Mouse (Mus musculus): ENCODE data around the gene Abcc5. TPM values are rescaled to one million over a fixed set of nuclear protein-coding genes. Genes with fewer than 3 reads are reported as not detected.

The Abcc5 gene
- polyA plus RNA-seq, 1 experiment from 2014 or later: 154 TPM

DNA sequence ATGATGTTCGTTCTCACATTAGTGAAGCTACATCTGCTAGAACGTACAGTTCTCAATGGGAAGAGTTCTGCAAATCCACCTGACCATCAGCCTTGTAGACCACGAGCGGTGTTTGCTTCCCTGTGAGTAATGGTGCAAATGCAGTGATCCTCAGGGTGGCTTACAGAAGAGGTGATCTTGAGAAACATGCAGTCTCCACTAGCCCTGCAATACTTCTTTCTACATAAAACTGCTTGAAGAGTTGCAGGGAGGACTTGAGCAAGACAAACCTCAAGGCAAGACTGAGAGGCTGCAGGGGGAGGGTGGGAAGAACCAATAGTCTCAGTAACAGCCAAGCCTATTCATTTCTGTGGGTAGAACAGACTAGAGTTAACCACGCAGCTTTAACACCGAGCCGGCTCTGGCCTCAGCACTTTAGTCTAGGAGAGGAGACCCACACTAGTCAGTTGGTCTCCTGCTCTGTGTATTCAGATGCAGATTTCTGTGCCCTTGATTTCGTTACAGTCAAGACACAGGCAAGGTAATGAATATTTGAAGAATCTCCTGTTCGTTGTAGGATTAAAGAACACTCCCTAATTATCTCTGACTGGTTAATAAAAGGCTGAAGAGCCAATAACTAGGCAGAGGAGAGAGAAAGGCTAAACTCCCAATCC lies 66.4 kb downstream of the Abcc5 start:
- Histone ChIP-seq H3K36me3 (ENCODE audit: control insufficient read depth, insufficient read depth, low read length) (peaks cover 89% of the 10 kb centered on the region), H3K4me2 (ENCODE audit: low read length) (no peak overlapping the region), H3K27me3 (ENCODE audit: control insufficient read depth, insufficient read depth, low read length) (no peaks in the 10 kb centered on the region), H3K4me3 (replicated peaks; ENCODE audit: low read depth, low read length) (no peak overlapping the region), H3K27ac (replicated peaks; ENCODE audit: low read depth, low read length) (no peak overlapping the region), H3K9me3 (ENCODE audit: control insufficient read depth, low read length) (no peaks in the 10 kb centered on the region), H3K4me1 (ENCODE audit: control insufficient read depth, insufficient read depth, low read length) (no peaks in the 10 kb centered on the region), H3K9ac (replicated peaks; ENCODE audit: low read length) (no peak overlapping the region)
- 86% methylated on average over 9 of the region's 9 CpGs for WGBS
- DNase-seq (no peak), ATAC-seq (ENCODE audit: low FRiP score, low TSS enrichment) (no peak)

DNA sequence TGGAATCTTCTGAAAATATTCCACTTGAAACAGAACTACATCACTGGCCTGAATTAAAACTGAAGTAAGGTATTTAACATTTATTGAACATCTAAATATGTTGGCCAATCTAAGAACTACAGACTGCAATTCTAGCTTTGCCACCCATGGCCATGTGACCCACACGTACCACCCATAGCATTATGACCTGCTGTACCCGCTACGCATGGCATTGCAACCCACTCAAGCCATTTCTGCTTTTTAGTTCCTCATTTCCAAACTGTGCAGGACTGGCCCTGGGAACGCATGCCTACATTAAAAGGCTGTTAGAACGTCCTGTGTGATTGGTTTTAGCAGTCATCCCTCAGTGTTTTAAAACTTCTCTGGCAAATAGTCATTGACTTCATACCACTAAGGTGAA lies 68.4 kb downstream of the Abcc5 start:
- WGBS: 96% methylated on average over 5 of the region's 5 CpGs
- Histone ChIP-seq H3K9me3 (ENCODE audit: control insufficient read depth, low read length) (no peaks in the 10 kb centered on the region), H3K4me2 (ENCODE audit: low read length) (no peak overlapping the region), H3K27me3 (ENCODE audit: control insufficient read depth, insufficient read depth, low read length) (no peaks in the 10 kb centered on the region), H3K4me3 (replicated peaks; ENCODE audit: low read depth, low read length) (no peak overlapping the region), H3K4me1 (ENCODE audit: control insufficient read depth, insufficient read depth, low read length) (no peaks in the 10 kb centered on the region), H3K9ac (replicated peaks; ENCODE audit: low read length) (no peak overlapping the region), H3K36me3 (ENCODE audit: control insufficient read depth, insufficient read depth, low read length) (peaks cover 83% of the 10 kb centered on the region), H3K27ac (replicated peaks; ENCODE audit: low read depth, low read length) (no peak overlapping the region)
- ATAC-seq (ENCODE audit: low FRiP score, low TSS enrichment) (no peak), DNase-seq (no peak)

DNA sequence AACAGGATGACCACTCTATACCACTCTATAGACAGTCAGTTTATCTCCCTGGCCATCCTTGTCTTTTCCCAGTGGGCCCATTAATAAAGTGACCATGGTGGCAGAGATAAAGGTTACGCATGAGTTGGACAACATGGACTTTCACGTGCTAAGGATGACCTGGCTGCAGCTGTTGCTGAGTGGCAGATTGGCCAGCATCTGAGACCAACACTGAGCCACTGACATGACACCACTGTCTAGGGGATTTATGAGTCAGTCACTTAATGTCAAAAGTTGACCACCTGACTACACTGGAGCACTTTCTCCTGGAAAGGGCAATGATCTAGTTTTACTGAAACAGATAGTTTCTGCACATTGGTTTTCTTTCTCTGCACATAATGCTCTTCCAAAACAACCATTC lies 71.4 kb downstream of the Abcc5 start:
- Histone ChIP-seq H3K36me3 (ENCODE audit: control insufficient read depth, insufficient read depth, low read length) (peaks cover 77% of the 10 kb centered on the region), H3K4me1 (ENCODE audit: control insufficient read depth, insufficient read depth, low read length) (no peaks in the 10 kb centered on the region), H3K4me2 (ENCODE audit: low read length) (no peak overlapping the region)

DNA sequence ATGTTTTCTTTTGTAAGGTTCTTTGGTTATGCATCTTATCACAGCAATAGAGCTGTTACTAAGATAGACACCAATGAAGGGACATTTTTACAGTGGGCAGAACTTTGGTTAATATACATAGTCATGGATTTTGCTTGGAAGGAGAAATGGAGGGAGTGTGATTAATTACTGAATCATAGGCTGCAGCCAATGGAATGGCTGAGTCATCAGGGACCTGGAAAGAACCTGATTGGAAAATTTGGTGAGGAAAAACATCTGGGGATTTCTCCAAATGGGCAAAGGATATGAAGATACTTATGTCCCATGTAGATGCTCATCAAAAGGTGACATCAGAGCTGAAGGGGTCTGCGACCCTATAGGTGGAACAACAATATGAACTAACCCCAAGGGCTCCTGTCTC lies 72.2 kb downstream of the Abcc5 start:
- H3K9ac ChIP-seq (replicated peaks; ENCODE audit: low read length): no peak overlapping the region
- 86% methylated on average over 1 of the region's 1 CpGs for WGBS
- ATAC-seq (ENCODE audit: low FRiP score, low TSS enrichment): no peak
- no peak overlapping the region for H3K27ac ChIP-seq (replicated peaks; ENCODE audit: low read depth, low read length)
- H3K4me1 ChIP-seq (ENCODE audit: control insufficient read depth, insufficient read depth, low read length): no peaks in the 10 kb centered on the region
- no peak for DNase-seq
- peaks cover 74% of the 10 kb centered on the region for H3K36me3 ChIP-seq (ENCODE audit: control insufficient read depth, insufficient read depth, low read length)
- no peaks in the 10 kb centered on the region for H3K9me3 ChIP-seq (ENCODE audit: control insufficient read depth, low read length)
- no peak overlapping the region for H3K4me3 ChIP-seq (replicated peaks; ENCODE audit: low read depth, low read length)
- H3K4me2 ChIP-seq (ENCODE audit: low read length): no peak overlapping the region
- H3K27me3 ChIP-seq (ENCODE audit: control insufficient read depth, insufficient read depth, low read length): no peaks in the 10 kb centered on the region

More for the DNA sequence above, 71.4 kb downstream of the Abcc5 start:
- Histone ChIP-seq H3K4me3 (replicated peaks; ENCODE audit: low read depth, low read length) (no peak overlapping the region), H3K9ac (replicated peaks; ENCODE audit: low read length) (no peak overlapping the region), H3K27ac (replicated peaks; ENCODE audit: low read depth, low read length) (no peak overlapping the region), H3K9me3 (ENCODE audit: control insufficient read depth, low read length) (no peaks in the 10 kb centered on the region), H3K27me3 (ENCODE audit: control insufficient read depth, insufficient read depth, low read length) (no peaks in the 10 kb centered on the region)
- 95% methylated on average over 2 of the region's 2 CpGs for WGBS
- no peak for ATAC-seq (ENCODE audit: low FRiP score, low TSS enrichment)
- DNase-seq: no peak

DNA sequence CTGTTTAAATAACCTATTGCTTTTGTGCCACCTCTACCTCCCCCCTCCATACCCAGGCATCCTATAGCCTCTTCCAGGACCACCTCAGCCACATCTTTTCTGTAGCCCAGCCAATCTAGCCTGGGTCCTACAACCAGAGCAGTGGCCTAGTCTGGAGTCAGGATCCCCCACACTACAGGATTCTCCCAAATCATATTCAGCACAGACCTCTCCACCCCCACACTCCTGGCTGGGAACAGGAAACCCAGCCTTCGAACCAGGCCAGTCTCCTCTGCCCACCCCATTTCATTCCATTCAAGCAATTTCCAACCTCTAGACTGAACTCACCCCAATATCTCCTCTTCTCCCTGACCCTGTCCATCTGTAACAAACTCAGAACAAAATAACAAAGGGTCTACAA lies 80.7 kb downstream of the Abcc5 start:
- ATAC-seq (ENCODE audit: low FRiP score, low TSS enrichment) (no peak), DNase-seq (no peak)
- Histone ChIP-seq H3K4me1 (ENCODE audit: control insufficient read depth, insufficient read depth, low read length) (no peaks in the 10 kb centered on the region), H3K9me3 (ENCODE audit: control insufficient read depth, low read length) (no peaks in the 10 kb centered on the region), H3K36me3 (ENCODE audit: control insufficient read depth, insufficient read depth, low read length) (peaks cover 60% of the 10 kb centered on the region), H3K9ac (replicated peaks; ENCODE audit: low read length) (no peak overlapping the region), H3K27ac (replicated peaks; ENCODE audit: low read depth, low read length) (no peak overlapping the region), H3K4me2 (ENCODE audit: low read length) (no peak overlapping the region), H3K4me3 (replicated peaks; ENCODE audit: low read depth, low read length) (no peak overlapping the region), H3K27me3 (ENCODE audit: control insufficient read depth, insufficient read depth, low read length) (no peaks in the 10 kb centered on the region)
- 96% methylated on average over 1 of the region's 1 CpGs for WGBS

DNA sequence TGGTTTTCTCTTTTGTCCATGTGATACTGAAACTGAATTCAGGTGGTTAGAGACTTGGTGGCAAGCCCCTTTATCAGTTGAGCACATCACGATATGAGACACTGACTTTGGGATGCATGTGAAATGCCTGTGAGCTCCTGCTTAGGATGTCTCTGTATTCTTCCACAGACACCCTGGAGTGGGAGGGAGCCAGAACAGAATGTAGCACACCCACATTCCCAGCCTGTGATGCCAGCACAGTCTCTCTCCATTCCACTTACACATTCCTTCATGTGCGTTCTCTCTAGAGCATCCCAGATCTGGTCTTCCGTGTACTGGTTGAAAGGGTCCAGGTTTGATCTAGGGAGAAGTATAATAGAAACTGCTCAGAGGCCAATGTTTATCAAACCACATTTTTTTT lies 87.6 kb downstream of the Abcc5 start:
- no peak for ATAC-seq (ENCODE audit: low FRiP score, low TSS enrichment)
- 98% methylated on average over 3 of the region's 3 CpGs for WGBS

DNA sequence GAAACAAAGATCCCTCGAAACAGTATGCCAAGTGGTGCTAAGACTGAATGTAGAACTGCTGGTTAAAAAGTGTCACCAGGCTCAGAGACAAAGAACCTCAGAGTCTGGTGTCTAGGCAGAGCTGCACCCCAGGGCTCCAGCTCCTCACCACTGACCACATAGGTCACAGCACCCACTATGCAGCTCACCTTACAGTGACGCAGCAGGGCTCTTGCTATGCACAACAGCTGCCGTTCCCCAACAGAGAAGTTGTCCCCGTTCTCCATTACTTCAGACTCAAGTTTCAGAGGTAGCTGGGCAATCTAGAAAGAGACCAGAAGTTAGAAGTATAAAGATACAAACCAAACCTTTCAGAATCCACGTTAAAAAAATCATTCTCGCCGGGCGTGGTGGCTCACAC lies 91.3 kb downstream of the Abcc5 start:
- 98% methylated on average over 8 of the region's 8 CpGs for WGBS
- Histone ChIP-seq H3K27me3 (ENCODE audit: control insufficient read depth, insufficient read depth, low read length) (no peaks in the 10 kb centered on the region), H3K27ac (replicated peaks; ENCODE audit: low read depth, low read length) (no peak overlapping the region), H3K4me2 (ENCODE audit: low read length) (no peak overlapping the region), H3K4me3 (replicated peaks; ENCODE audit: low read depth, low read length) (no peak overlapping the region), H3K4me1 (ENCODE audit: control insufficient read depth, insufficient read depth, low read length) (no peaks in the 10 kb centered on the region), H3K36me3 (ENCODE audit: control insufficient read depth, insufficient read depth, low read length) (peaks cover 75% of the 10 kb centered on the region), H3K9ac (replicated peaks; ENCODE audit: low read length) (no peak overlapping the region), H3K9me3 (ENCODE audit: control insufficient read depth, low read length) (no peaks in the 10 kb centered on the region)
- ATAC-seq (ENCODE audit: low FRiP score, low TSS enrichment) (no peak), DNase-seq (no peak)

More for the DNA sequence above, 87.6 kb downstream of the Abcc5 start:
- no peak overlapping the region for H3K4me3 ChIP-seq (replicated peaks; ENCODE audit: low read depth, low read length)
- H3K27ac ChIP-seq (replicated peaks; ENCODE audit: low read depth, low read length): no peak overlapping the region
- H3K4me1 ChIP-seq (ENCODE audit: control insufficient read depth, insufficient read depth, low read length): no peaks in the 10 kb centered on the region
- no peaks in the 10 kb centered on the region for H3K27me3 ChIP-seq (ENCODE audit: control insufficient read depth, insufficient read depth, low read length)
- no peaks in the 10 kb centered on the region for H3K9me3 ChIP-seq (ENCODE audit: control insufficient read depth, low read length)
- H3K4me2 ChIP-seq (ENCODE audit: low read length): no peak overlapping the region
- peaks cover 72% of the 10 kb centered on the region for H3K36me3 ChIP-seq (ENCODE audit: control insufficient read depth, insufficient read depth, low read length)
- H3K9ac ChIP-seq (replicated peaks; ENCODE audit: low read length): no peak overlapping the region
- no peak for DNase-seq

DNA sequence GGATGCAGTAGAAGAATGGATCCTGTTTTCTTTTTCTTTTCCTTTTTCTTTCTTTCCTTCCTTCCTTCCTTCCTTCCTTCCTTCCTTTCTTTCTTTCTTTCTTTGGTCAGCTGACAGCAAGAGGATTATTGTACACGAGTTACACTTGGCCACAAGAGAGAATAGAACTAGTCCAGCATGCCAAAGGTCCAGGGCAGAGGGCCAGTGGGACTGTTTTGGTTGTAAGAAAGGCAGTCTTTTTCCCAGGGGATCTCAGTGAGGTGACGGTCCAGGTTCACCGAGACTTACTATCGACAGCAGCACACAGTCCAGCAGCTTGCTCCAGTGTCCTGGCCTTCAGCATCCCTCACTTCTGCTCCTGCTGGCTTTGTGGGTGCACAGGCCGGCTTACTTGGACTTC lies 97.9 kb downstream of the Abcc5 start:
- DNase-seq (no peak), ATAC-seq (ENCODE audit: low FRiP score, low TSS enrichment) (no peak)
- Histone ChIP-seq H3K4me1 (ENCODE audit: control insufficient read depth, insufficient read depth, low read length) (no peaks in the 10 kb centered on the region), H3K4me3 (replicated peaks; ENCODE audit: low read depth, low read length) (no peak overlapping the region), H3K4me2 (ENCODE audit: low read length) (no peak overlapping the region), H3K9ac (replicated peaks; ENCODE audit: low read length) (no peak overlapping the region), H3K27me3 (ENCODE audit: control insufficient read depth, insufficient read depth, low read length) (no peaks in the 10 kb centered on the region), H3K27ac (replicated peaks; ENCODE audit: low read depth, low read length) (no peak overlapping the region), H3K36me3 (ENCODE audit: control insufficient read depth, insufficient read depth, low read length) (peaks cover 38% of the 10 kb centered on the region), H3K9me3 (ENCODE audit: control insufficient read depth, low read length) (no peaks in the 10 kb centered on the region)
- 89% methylated on average over 5 of the region's 5 CpGs for WGBS

DNA sequence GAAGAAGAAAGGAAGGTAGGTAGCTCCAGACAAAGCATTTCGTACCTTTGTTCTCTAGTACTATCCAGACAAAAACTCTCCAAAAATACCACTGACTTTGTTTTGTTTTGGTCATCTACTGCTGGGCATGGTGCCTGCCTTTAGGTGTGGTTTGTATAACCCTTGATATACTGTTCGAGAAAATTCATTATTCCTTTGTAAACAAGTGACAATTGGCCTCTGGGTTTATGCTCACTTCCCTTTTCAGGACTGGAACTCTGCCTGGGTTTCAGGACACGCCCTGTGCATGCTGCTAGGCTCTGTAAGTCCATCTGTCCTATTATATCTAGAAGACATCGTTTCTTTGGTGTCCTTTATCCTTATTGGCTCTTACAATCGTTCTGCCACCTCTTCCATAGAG lies 100.9 kb downstream of the Abcc5 start, which contains the start of gene Cyp2ab1:
TSS of gene Cyp2ab1 (minus strand) at position 119 of the 400 bp plus-strand sequence.
- Histone ChIP-seq H3K36me3 (ENCODE audit: control insufficient read depth, insufficient read depth, low read length) (peaks cover 13% of the 10 kb centered on the region), H3K27ac (replicated peaks; ENCODE audit: low read depth, low read length) (no peak within 1 kb of the TSS), H3K9ac (replicated peaks; ENCODE audit: low read length) (no peak within 1 kb of the TSS), H3K9me3 (ENCODE audit: control insufficient read depth, low read length) (no peaks in the 10 kb centered on the region), H3K4me1 (ENCODE audit: control insufficient read depth, insufficient read depth, low read length) (no peaks in the 10 kb centered on the region), H3K4me2 (ENCODE audit: low read length) (no peak within 1 kb of the TSS), H3K27me3 (ENCODE audit: control insufficient read depth, insufficient read depth, low read length) (no peaks in the 10 kb centered on the region), H3K4me3 (replicated peaks; ENCODE audit: low read depth, low read length) (no peak within 1 kb of the TSS)
- ATAC-seq (ENCODE audit: low FRiP score, low TSS enrichment): no peak
- WGBS: 73% methylated on average over 5 of the region's 5 CpGs
- no peak for DNase-seq
